Mouse (Mus musculus): ENCODE data around the gene Gm14214.

The Gm14214 gene

DNA sequence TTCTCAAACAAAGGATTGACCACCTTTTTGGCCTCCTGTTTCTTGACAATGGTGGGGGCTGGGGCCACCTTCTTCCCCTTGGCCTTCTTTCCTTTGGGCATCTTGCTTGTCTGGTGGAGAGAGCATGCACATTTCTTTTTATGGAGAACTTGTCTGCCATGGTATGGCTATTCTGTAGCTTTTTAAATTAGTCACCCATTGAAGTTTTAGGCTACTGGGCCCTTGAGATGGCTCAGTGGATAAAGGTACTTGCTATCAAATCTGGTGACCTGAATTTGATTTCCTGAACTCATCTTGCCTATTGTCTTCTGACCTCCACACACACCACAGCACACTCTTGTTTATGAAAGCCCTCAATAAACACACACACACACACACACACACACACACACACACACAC lies at the start of gene Gm14214:
Gene Gm14214, minus strand, starts transcription at position 101 of the 400 bp plus-strand sequence.
- no peak for DNase-seq (ENCODE audit: low read depth)

DNA sequence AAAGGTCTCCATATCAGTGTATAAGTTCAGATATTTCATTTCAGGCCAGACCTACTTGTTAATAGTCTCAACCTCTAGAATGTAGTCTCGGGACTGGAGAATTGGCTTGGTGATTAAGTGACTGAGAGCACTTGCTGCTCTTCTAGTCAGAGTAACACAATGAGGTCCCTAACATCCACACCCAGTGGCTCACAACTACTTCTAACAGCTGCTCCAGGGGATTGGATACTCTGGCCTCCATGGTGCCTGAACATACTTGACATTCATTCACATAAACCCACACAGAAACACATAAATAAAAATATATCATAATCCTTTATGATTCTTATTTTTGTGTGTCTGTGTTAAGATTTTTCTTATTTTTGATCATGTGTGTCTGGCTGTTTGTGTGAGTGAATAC lies 48.8 kb upstream of the Gm14214 start:
- DNase-seq (ENCODE audit: low read depth): no peak

DNA sequence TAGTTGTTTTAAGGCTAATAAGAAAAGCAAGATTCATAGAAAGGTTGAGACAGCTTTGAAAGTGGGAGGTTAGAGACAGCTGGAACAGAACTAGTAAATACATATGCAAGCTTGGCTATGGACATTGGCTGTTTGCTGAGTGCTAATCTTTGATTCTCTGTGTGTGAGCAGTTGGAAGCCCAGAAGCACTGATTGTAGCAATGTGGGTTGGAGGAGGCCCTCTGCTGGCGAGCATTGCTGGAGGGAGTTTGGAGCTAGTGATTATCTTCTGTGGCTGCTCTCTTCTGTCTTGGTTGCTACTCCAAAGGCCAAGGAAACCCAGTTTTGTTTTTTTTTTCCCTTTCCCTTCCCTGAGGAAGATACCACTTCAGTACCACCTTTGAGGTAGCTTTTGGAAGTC lies 48.0 kb upstream of the Gm14214 start:
- peak; percentile 16 for DNase-seq (ENCODE audit: low read depth)

DNA sequence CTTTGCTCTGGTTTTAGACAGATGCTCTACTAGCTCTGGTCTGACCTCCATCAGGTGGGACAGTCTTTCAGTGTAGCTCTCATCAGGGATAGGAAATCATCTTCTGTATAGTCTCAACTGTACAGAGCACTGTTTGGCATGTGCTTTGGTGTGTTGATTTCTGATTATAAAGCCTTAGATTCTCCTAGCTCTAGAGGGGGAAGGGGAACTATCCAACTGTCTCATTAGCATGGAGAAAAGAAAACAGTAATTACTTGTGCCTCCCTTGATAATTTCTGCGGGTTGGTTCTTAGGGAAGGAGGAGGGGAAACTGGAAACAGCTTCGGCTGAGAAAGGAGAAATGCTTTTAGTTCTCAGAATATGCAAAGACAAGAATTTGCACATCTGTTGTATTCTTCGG lies 47.3 kb upstream of the Gm14214 start:
- DNase-seq (ENCODE audit: low read depth): no peak

DNA sequence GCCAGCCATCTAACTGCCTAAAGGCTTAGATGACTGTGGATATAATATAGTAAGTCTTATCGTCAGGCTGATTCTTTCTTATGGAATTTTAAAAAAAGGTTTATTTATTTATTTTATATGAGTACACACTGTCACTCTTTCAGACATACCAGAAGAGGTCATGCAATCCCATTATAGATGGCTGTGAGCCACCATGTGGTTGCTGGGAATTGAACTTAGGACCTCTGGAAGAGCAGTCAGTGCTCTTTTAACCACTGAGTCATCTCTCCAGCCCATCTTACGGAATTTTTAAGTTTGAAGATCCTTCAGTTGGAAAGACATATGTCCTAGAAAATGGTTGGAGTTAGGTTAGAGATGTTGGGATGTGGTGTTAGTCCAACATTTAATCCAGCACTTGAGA lies 43.6 kb upstream of the Gm14214 start:
- no peak for DNase-seq (ENCODE audit: low read depth)

DNA sequence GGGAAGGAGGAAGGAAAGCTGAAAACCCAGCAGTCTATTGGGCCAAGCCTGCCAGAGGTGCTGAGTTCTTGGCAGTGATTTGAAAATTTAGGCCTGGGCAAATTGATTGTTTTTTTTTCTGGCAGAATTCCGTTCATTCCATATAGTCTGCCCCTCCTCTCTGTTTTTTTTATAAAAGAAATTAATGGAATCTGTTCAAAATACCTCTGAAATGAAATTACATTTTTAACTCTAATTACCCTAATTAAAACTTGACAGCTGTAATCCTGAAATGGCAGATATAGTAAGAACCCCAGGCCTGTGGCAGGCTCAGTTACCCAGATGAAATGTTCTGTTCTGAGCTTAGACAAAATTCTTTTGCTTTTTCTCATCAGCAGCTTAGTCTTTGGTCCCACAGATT lies 41.0 kb upstream of the Gm14214 start:
- DNase-seq (ENCODE audit: low read depth): no peak

DNA sequence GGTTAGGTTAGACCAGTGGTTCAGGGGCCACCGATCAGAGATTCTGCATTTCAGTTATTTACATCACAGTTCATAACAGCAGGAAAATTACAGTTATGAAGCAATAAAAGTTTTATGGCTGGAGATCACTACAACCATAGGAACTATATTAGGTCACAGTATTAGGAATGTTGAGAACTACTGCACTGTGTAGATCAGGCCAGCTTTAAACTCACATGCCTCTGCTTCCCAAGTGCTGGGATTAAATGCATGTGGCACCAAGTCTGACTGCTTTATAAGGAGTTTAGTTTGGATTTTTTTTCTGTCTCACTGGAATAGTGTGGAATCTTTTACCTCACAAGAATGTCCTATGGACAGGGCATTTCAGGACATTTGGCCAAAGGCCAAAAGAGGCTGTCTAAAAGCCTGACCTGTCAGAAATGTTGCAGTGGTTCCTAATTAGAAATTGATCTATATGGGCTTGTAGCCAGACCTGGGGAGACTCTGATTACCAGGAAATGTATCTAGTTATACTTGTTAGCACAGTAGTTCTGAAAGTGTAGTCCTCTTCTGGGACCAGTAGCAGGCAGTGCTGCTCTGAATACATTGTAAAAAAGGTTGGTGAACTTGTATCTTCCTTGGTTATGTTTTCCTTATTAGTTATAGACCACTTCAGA lies 39.4 kb upstream of the Gm14214 start:
- DNase-seq (ENCODE audit: low read depth): no peak

DNA sequence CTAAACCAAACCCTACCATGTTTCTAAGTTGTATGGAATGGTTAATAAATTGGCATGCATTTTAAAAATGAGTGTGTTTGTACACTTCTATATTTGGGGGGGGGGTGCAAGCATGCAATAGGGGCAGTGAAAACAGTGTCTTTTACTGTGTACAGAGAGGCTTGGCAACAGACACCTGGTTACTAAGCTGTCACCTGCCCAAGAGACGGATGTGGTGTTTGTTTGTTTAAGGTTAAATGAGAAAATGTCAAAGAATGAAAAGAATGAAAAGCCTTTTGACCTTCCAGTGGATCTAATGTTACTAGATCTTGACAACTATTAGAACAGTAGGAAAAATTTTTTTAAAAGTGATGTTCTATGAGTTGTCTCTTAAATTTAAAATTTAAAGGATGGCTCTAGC lies 37.9 kb upstream of the Gm14214 start:
- DNase-seq (ENCODE audit: low read depth): no peak

DNA sequence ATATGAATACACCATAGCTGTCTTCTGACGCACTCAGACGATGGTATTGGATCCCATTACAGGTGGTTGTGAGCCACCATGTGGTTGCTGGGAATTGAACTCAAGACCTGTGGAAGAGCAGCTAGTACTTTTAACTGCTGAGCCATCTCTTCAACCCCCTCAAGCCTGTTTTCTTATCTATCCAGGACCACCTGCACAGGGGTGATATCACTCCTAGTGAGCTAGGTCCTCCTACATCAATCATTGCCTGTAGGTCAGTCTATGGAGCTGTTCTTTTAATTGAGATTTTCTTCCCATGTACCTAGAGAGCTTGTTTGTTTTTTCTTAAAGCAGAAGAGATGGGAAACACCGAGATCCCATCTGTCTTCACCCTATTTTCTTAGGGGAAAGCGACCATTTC lies 34.0 kb upstream of the Gm14214 start:
- no peak for DNase-seq (ENCODE audit: low read depth)

DNA sequence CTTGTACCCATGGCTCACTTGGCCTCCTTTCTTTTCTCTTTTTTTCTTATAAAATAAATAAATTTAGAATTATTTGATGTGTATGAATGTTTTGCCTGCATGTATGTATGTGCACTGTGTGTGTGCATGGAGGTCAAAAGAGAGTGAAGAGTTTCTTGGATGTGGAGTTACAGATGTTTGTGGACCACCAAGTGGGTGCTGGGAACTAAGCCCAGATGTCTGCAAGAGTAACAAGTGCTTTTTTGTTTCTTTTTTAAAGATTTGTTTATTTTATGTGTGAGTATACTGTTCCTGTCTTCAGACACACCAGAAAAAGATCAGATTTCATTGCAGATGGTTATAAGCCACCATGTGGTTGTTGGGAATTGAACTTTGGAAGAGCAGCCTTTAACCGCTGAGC lies 33.5 kb upstream of the Gm14214 start:
- no peak for DNase-seq (ENCODE audit: low read depth)

DNA sequence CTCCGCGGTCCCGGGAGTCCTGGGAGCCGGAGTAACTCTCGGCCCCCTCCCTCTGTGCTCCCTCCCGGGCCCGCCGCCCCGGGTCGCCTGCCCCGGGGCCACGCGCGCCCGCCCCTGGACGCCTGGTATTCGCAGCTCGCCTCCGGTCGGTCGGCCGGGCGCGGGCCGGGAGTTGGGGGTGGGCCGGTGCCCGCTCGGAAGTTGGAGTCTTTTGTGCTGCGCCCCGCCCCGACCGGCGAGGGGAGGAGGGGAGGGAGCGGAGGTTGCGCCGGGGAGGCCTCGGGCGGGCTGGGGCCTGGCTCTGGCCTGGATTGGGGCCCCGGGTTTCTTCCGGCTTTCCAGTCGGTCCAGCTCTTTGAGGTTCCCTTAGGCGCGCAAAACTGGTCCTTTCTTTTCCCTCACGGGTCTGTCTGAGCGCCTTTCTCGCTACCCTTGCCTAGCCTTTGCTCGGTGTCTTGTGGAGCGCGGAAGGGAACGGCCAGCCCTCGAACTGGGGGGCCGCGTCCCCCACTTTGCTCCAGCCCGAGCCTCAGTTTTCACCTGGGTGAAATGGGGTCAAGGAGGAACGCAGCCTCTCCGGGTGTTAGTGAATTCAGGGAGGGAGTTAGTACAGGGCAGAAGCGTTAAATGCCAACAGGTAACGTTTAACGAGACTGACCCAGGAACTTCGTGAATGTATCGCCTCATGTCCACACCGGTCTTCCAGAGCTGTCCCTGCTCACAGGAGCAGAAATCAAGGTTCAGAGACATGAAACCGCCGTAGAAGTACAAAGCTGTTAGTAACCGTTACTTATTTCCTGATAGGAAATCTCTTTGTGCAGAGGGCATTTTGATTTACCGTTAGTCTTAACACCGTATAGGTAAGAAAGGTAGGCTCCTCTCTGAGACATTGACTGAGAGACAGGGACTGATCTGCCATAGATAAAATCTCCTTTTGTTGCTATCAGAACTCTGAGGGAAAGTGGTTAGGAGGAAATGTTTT lies 22.1 kb upstream of the Gm14214 start:
- peak; percentile 37 for DNase-seq (ENCODE audit: low read depth)

DNA sequence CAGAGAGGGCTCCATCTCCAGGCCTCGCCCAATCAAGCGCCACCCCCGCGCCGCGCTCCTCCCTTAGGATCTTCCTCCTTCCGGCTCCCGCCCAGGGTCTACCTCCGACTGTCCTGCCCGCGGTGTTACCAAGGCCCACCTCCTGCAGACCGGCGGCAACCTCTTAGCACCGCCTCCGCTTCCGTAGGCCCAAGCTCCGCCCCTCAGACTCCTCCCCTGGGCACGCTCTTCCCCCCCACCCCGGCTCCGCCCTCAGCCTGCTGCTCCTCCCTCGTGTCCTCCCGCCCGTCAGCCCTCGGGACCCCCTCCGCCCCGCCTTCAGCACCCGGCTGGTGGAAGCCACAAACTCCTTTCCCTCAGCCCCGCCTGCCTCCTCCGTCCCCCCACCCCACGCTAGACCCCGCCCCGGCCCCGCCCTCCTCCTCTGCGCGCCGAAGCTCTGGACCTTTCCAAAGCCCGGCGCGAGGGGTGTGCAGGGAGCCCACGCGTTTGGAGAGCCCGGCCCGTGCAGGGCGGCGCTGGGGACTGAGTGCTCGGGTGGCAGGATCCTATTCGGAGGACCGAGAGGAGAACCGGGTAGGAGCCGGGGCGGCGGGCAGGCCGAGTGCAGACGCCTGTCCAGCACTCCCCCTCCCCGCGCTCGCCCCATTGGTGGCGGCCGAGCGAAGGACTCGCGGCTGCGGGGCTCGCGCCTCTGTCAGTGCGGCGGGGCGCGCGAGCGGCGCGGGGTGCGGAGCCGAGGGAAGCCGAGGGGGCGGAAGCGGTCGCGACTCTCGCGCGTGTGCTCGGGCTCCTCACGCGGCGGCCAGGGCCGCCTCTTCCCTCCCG lies 21.0 kb upstream of the Gm14214 start, which contains the start of the genes Raly and a:
Gene Raly, plus strand, starts transcription at position 441 of the 828 bp plus-strand sequence.
Gene a, plus strand, starts transcription at position 747 of the 828 bp plus-strand sequence.
- peak; percentile 93 for DNase-seq (ENCODE audit: low read depth)

DNA sequence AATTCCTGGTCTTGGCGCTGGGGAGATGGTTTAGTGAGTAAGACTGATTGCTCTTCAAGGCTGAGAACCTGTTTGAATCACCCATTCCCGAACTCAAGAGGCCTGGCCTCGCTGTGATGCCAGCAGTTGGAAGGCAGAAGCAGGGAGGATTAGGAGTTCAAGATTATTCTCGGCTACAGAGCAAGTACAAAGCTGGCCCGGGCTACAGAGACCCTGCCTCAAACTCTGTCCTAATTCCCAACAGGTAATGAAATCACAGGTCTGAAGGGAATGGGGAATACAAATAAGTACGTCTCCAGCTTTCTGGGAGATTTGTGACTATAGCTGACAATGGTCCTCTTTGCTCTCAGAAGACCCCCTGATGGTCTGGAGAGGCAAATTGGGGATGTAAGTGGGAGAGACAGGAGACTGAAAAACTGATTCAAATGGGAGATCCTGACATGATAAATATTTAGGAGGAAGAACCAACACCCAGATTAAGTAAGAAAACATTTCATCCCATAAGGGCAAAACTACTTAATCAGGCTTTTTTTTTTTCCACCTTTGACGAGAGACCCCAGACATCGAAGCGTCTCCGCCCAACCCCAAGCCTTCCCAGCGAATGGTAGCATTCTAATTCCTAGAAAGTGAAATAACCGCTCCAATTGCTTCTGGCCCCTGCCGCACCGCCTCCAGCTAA lies 20.3 kb upstream of the Gm14214 start:
- no peak for DNase-seq (ENCODE audit: low read depth)

DNA sequence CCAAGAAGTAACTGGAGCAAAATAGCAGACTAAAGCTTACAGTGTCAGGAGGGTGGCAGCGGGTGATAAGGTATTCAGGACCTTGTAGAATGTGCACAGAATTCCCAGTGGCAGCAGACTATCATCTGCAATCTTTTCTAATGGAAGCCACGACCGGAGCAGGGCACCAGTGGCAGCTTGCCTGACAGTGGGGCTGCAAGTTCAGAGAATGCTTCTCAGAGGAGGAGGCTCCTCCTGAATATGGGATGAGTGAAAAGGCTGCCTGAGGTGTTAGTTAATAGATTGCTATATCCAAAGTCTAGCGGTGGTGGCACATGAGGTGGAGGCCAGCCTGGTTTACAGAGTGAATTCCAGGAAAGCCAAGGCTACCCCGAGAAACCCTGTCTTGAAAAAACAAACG lies 19.6 kb upstream of the Gm14214 start:
- DNase-seq (ENCODE audit: low read depth): no peak

DNA sequence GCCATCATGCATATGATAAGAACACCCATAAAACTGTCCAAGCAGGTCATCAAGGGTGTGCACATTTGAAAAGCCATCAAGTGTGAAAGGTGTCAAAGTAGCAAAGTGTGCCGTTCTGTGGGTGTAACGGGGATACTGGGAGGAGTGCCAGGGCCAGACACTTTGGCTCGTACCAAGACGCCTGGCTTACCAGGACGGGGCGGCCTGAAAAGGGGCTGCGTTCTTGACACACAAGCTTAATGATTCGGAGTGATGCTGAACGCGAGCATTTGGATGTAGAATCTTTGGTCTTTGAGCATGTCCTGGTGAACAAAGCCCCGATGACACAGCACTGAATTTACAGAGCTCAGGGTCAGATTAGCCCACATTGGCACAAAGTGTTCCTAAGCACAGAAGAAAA lies 16.9 kb upstream of the Gm14214 start:
- DNase-seq (ENCODE audit: low read depth): no peak

DNA sequence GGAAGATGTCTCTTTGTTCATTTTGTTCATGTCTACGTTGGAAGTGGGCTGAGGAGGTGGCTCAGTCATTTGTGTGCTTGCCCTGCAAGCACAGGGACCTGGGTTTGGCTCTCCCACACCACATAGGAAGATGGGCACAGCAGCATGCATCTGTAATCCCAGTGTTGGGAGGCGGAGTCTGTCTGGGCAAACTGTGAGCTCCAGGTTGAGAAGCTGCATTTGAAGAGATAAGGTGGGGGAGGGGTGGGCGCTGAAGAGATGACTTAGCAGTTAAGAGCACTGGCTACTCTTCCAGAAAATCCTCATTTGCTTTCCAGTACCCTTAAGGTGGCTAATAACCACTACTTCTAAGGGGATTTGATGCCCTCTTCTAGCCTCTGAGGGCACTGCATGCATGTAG lies 16.4 kb upstream of the Gm14214 start:
- no peak for DNase-seq (ENCODE audit: low read depth)

DNA sequence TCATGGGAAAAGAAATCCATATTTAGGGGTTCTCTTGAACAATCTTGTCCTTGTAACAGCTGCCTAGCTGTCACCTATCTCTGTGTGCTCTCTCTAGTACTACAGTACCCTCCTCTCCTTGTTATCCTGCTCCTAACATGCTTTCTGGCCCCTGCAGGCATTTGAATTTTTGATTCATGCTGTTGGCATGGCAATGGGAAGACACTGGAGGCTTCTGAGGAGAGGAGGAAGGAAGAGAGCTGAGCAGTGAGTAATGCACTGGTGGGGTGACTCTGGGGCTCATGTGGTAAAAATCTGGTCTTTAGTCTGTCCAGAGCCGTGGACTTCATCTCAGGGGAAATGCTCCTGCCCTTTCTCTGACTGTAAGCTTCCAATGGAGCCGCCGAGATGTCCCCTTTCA lies 15.5 kb upstream of the Gm14214 start:
- no peak for DNase-seq (ENCODE audit: low read depth)

DNA sequence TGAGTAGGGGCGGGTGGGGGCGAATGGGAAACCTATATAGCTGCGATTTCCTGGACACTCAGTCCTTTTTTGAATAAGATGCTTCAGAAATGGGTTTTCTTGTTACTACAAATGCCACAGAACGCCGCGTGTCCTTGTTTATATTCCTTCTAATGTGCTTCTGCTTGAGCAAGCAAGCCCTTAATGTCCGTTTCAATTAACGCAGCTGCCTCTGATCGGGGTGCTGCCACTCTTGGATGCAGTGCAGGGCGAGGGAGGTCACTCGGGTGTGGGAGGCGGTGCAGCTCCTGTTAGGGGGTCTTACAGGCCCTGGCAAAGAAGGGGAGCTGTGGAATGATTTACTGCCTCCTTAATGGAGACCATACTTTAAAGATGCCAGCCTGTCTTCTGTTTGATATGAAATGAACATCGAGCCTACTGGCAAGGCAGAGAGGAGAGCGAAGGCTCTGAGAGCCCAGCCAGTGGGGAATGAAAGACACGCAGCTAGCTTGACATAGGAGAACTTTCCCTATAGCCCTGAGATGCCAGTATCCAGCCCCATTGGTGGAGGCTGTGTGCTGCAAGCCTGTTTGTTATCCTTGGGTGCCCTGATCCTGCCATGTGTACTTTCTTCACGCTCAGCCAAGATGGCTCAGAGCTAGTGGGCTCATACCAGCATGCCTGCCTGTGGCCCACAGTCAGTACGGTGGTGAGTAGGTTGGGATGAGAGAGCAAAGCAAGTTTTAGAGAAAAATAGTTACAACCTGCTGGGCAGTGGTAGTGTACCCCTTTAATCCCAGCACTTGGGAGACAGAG lies 13.2 kb upstream of the Gm14214 start:
- no peak for DNase-seq (ENCODE audit: low read depth)

DNA sequence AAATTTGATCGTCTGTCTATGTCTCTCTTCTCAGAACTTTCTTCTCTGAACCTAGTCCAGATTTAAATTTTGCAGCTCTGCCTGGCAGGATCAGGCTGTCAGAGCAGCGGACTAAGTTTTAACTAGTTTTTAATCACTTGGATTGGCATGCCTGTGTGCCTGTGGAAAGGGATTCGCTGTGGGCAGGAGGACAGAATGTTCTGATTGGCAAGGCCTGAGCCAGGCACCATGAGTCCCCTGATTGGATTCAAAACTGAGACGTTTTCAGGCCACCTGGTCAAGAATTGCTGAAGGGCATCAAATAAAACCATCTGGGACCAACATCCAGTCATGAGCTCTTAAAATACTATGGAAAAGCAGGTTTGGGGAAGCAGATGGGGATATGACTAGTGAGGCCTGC lies 12.5 kb upstream of the Gm14214 start:
- DNase-seq (ENCODE audit: low read depth): no peak

DNA sequence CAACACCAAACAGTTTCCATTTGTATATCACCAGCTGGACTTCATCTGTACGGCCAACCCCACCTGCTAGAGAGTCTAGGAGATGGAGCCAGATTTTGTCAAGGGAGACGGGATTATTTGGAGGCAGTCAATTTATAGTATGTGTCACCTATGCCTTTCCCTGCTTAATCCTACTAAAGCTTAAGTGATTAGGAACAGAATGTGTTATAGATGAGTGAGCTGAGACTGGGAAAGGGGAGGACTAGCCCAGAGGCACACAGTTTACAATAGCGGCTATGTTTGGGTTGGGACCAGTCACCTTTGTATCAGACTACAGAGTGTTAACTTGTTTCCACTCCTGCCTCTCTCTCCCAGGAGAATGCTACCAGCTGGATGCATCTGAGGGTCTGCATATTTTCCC lies 9.8 kb upstream of the Gm14214 start:
- DNase-seq (ENCODE audit: low read depth): no peak

DNA sequence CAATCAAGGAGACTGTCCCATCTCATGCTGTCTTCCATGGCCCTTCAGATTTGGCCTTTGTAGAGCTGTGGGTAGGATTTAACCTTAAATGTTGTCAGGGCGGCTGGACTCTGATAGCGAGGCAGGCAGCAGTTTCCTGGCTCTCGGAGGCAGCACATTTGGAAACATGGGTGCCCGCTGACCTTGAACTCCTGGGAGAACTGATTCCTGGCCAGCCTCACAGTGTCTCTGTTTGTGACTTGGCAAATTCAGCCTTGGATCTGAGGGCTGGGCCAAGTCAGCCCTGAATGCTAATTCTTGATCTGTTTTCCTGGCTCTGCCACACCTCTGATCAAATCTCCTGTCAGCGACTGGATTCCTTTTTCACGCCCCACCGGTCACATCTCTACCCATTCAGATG lies 6.7 kb upstream of the Gm14214 start:
- no peak for DNase-seq (ENCODE audit: low read depth)
